Mouse (Mus musculus) gastrocnemius, adult 8-10 months (tissue): ENCODE results near the gene Iqschfp. TPM values are rescaled to one million over a fixed set of nuclear protein-coding genes. Genes with fewer than 3 reads are reported as not detected.

Experiments
- DNase-seq, 2 experiments: peaks; one replicate each; pipeline ENCODE4 v3.0.0; 2022; ENCODE audit warnings: low spot score in 2 of 2
- total RNA-seq, 4 experiments: library from RNA; stranded (reverse); gene quantifications; 2 replicates each; pipeline ENCODE4 v1.2.4; 2022

The Iqschfp gene
- total RNA-seq, 4 experiments from 2014 or later = not detected

DNA sequence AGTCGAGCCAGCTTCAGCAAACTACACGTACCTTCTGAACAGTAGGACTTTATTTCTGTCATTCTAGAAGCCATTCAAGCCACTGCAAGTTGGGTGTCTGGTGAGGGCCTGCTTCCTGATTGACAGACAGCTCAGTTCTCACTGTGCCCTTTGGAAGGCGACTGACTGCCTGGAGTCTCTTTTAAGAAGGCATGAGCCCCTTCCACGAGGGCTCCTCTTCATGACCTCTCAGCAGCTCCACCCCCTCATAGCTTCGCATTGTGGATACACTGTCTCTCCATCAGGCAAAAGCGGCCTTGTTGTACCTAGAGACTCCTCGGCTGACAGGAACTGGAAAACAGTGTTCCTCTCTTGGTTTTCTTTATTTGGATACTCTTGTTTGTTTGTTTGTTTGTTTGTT lies 676.7 kb downstream of the Iqschfp start:
- DNase-seq = no peak

- no peak for DNase-seq
These were observed 678.3 kb downstream of the Iqschfp start for GRCm38 (mm10) chr3:68570319-68570718.

GRCm38 (mm10) chr3:68572249-68573225 lies 680.5 kb downstream of the Iqschfp start:
- DNase-seq = no peak

DNA sequence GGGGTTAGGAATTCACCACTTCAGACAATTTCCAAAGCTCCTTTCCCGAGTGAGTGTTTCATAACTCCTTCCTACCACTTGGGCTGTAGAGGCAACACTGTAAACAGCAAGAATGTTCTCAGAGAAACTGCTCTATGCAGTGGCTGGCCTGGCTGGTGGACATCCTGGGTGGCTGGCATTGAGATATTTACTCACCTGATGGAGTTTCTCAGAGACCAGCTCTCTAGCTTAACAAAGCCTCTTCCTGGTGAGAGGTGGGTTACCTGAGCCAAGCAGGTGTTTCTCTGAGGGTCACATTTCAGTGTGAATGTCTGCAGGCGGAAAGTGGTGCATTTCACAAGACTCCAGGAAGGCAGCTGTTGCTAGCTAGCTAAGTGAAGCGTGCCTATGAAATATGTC lies 681.2 kb downstream of the Iqschfp start:
- DNase-seq = no peak

- no peak for DNase-seq
These were observed 682.1 kb downstream of the Iqschfp start for GRCm38 (mm10) chr3:68574097-68574496.

DNA sequence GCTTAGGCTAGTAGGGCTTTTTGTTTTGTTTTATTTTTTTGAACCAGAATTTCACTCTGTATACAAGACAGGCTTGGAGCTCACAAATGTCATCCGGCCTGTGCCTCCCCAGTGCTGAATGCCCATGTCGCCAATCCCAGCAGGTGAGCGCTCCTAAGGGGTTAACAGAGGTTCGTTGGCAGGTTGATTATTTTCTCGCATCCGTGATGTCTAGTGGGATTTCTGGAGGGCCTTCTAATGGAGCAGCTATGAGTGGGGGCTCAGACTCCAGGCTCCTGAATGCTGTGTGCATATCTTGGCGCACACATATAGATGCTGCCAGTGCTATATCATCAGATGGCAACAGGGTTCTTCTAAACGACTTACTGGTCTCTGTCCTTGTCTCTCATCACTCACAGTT lies 682.5 kb downstream of the Iqschfp start:
- DNase-seq = no peak

- no peak for DNase-seq
These were observed 683.8 kb downstream of the Iqschfp start for GRCm38 (mm10) chr3:68575636-68576340.

GRCm38 (mm10) chr3:68576431-68576830 lies 684.4 kb downstream of the Iqschfp start:
- no peak for DNase-seq

- no peak for DNase-seq
These were observed 684.9 kb downstream of the Iqschfp start for GRCm38 (mm10) chr3:68576948-68577347.

DNA sequence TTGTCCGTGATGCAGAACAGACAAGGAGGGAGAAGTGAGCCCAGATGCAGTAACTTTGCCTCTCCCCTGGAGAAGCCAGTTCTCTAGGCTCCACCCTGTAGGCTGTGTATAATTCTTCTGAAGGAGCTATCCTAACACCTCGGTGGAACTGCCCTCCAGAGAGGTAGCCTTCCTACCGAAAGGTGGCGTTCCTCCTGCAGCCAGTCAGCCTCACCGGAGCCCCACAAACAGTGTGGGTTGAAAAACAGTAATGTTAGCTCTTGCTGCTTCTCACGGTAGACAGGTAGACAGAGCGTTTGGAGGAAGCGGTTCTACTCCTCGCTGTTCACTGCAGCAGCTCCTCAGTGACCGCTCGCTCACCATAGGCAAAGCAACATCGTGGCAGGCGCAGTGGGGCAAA lies 689.6 kb downstream of the Iqschfp start:
- no peak for DNase-seq

GRCm38 (mm10) chr3:68582103-68582740 lies 690.2 kb downstream of the Iqschfp start:
- no peak for DNase-seq

DNA sequence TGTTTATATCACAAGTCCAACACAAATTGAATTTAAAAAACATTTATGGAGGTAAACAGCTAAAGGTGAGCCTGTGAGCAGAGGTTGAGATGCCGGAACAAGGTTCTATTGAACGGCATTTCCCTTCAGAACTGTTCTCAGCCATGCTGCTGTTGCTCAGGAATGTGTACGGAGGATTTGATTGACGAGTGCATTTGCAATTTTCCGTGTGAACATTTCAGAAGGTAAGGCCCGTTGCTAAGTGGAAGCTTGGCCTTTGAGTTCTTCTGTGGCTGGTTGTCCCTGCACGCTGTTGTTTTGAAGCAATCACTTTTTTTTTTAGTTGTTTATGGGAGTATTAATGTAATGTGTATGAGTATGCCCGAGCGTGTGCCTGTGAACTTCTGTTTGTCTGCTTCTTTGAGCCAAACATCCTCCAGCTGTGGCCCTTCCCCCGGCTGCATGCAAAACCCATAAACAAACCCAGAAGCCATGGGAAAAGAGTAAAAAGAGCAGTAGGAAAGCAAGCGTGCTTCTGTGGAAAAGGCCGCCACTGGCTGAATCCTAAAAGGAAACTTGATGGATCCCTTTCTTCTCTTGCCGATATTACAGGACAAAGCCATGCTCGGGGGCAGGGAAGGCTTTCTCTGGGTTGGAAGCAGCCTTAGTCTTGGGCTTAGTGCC lies 691.1 kb downstream of the Iqschfp start:
- no peak for DNase-seq

DNA sequence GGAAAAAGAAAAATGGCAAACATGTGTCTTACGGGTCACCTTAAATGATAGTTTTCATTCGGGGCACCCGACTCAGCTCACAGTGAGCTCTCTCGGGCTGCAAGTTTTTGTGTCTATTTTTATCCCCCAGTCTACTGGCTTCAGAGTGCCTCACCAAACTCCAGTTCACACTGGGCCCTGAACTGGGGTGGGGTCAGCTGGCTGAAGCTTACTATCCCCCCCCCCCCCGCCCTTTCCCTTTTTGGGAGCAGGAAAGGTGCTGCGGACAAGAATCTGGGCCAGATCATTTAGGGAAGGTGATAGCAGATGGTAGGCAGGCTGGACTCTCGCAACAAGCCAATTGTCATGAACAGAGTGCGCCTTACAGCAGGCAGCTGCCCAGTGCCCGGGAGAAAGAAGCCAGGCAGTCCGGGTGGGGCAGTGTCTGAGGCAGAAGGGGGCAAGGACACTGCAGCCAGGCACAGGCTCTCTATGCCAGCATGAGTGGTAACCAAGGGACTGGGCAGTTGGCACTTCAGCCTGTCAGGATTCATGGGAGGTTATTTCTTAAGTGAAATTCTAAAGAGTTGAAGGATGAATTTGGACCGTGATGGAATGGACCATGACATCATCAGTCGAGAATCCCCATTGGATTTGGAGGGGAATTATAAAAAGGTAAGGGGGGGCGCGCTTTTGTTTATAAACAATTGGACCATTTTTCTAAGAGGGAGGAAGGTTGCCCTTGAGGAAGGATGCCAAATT lies 691.9 kb downstream of the Iqschfp start:
- DNase-seq = peak; percentile 55 to 65

DNA sequence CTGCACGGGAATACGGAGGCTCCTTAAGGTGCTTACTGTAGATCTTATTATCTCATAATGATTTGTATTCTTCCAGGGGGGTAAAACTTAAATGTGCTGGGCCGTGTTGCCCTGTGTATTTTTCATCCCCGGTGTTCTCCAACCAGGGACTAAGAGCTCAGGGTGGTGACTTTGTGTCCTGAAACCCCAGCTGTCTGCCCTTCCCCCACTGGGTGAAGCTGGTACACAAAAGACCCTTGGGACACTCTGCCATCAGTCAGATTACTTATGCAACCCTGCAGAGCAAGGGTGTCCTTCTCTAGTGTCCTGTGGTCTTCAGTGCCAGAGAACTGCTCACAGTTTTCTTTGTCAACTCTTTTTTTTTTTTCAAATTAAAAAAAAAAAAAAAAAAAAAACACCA lies 693.2 kb downstream of the Iqschfp start:
- no peak for DNase-seq

- DNase-seq = no peak
These were observed 694.6 kb downstream of the Iqschfp start for GRCm38 (mm10) chr3:68586646-68587064.

GRCm38 (mm10) chr3:68587567-68588245 lies 695.7 kb downstream of the Iqschfp start:
- no peak for DNase-seq

- no peak for DNase-seq
These were observed 697.3 kb downstream of the Iqschfp start for GRCm38 (mm10) chr3:68589220-68589840.

- no peak for DNase-seq
These were observed 698.4 kb downstream of the Iqschfp start for GRCm38 (mm10) chr3:68590436-68590835.

GRCm38 (mm10) chr3:68592575-68592974 lies 700.5 kb downstream of the Iqschfp start:
- DNase-seq = no peak
